In genomic region chr3:143100203-143100602, GRCm38 (mm10) we compare ENCODE assay signal across 9 mouse cellular contexts.
DNase-seq lines count a peak whose midpoint lies in the region; ATAC-seq and TF ChIP-seq lines count a peak whose summit lies in the region.
"Had no signal": no experiment of that assay in that cellular context is flagged by ENCODE, and none has a peak within 500 bp of the region (broad histone marks: within the 10 kb centered on the region; RNA-seq: fewer than 3 reads in every experiment).

No protein-coding gene starts in this region.

- TF ChIP-seq EP300 in ES-Bruce4 (IDR thresholded peaks at IDR 0.05; ENCODE audit: insufficient read depth, low read depth, low read length), result no peak

- no peaks in the 10 kb centered on the region for H3K9me3 ChIP-seq in heart, embryonic 14.5 days (ENCODE audit: control insufficient read depth, low read length)
- H3K9me3 ChIP-seq in ES-Bruce4 (replicated peaks; ENCODE audit: control insufficient read depth, insufficient read depth, low read length, poor library complexity, severe bottlenecking), result no peaks in the 10 kb centered on the region
- H3K9me3 ChIP-seq in forebrain, embryonic 16.5 days (ENCODE audit: control insufficient read depth, low read length), result no peaks in the 10 kb centered on the region
- H3K9me3 ChIP-seq in liver, embryonic 13.5 days (replicated peaks), result no peaks in the 10 kb centered on the region

- TF ChIP-seq POLR2A in ES-Bruce4 (IDR thresholded peaks at IDR 0.05; ENCODE audit: insufficient read depth, low read length), result no peak

- no peak for TF ChIP-seq CTCF in ES-Bruce4 (IDR thresholded peaks at IDR 0.05; ENCODE audit: low read depth, low read length)

- no peaks in the 10 kb centered on the region for H3K27me3 ChIP-seq in heart, embryonic 14.5 days (ENCODE audit: control insufficient read depth, insufficient read depth, low read length)
- H3K27me3 ChIP-seq in ES-Bruce4 (ENCODE audit: control insufficient read depth, insufficient read depth, low read length, poor library complexity, severe bottlenecking), result peaks cover 9% of the 10 kb centered on the region
- H3K27me3 ChIP-seq in forebrain, embryonic 16.5 days (replicated peaks; ENCODE audit: control insufficient read depth, insufficient read depth, low read length), result no peaks in the 10 kb centered on the region; the same call in 1 of the 2 replicates
- peaks cover 40% of the 10 kb centered on the region for H3K27me3 ChIP-seq in liver, embryonic 13.5 days

- no peak for ATAC-seq in heart, embryonic 14.5 days (ENCODE audit: insufficient number of reproducible peaks, insufficient read depth, low FRiP score, low read depth)
- ATAC-seq in forebrain, embryonic 16.5 days, result no peak
- no peak for ATAC-seq in liver, embryonic 13.5 days (ENCODE audit: low read depth)
- no peak for ATAC-seq in megakaryocyte-erythroid progenitor cell, adult 5-6 weeks (replicated peaks; ENCODE audit: low FRiP score, low TSS enrichment, poor library complexity, severe bottlenecking)

- H3K9ac ChIP-seq in heart, embryonic 14.5 days (ENCODE audit: low read length), result peak overlapping the region; percentile 77
- H3K9ac ChIP-seq in ES-Bruce4 (ENCODE audit: low read depth, poor library complexity, severe bottlenecking), result 0 out of 2 replicates have a peak overlapping the region, but pooled peaks have one; percentile 38
- peak overlapping the region; percentile 73 for H3K9ac ChIP-seq in forebrain, embryonic 16.5 days (replicated peaks; ENCODE audit: low read depth, low read length)
- no peak overlapping the region for H3K9ac ChIP-seq in liver, embryonic 13.5 days
- H3K9ac ChIP-seq: liver, embryonic 14.5 days had no signal

- peak overlapping the region in 1 of 2 experiments; percentile 52; a peak in 1 of 4 replicates for H3K4me3 ChIP-seq in heart, embryonic 14.5 days (ENCODE audit: control insufficient read depth in 1 of 2, insufficient read depth in 1 of 2, low read depth in 1 of 2, low read length in 2 of 2)
- H3K4me3 ChIP-seq in ES-Bruce4 (ENCODE audit: low read depth, low read length), result no peak overlapping the region
- peak overlapping the region; percentile 52 for H3K4me3 ChIP-seq in forebrain, embryonic 16.5 days (replicated peaks; ENCODE audit: low read length)
- H3K4me3 ChIP-seq in liver, embryonic 13.5 days (replicated peaks), result no peak overlapping the region

- peak overlapping the region; percentile 78 for H3K4me2 ChIP-seq in heart, embryonic 14.5 days (ENCODE audit: low read length)
- peak overlapping the region; percentile 76 for H3K4me2 ChIP-seq in forebrain, embryonic 16.5 days (ENCODE audit: low read length)
- H3K4me2 ChIP-seq in liver, embryonic 13.5 days, result peak overlapping the region; percentile 55; the same call in 1 of the 2 replicates

- no peaks in the 10 kb centered on the region for H3K36me3 ChIP-seq in heart, embryonic 14.5 days (ENCODE audit: control insufficient read depth, insufficient read depth, low read length)
- no peaks in the 10 kb centered on the region for H3K36me3 ChIP-seq in ES-Bruce4 (ENCODE audit: control insufficient read depth, insufficient read depth, low read length, poor library complexity, severe bottlenecking)
- no peaks in the 10 kb centered on the region for H3K36me3 ChIP-seq in forebrain, embryonic 16.5 days (ENCODE audit: control insufficient read depth, insufficient read depth)
- no peaks in the 10 kb centered on the region for H3K36me3 ChIP-seq in liver, embryonic 13.5 days

- peaks cover 3 to 7% of the 10 kb centered on the region in 2 experiments; a peak in 3 of 4 replicates for H3K4me1 ChIP-seq in heart, embryonic 14.5 days (ENCODE audit: control insufficient read depth in 2 of 2, insufficient read depth in 2 of 2, low read length in 2 of 2)
- H3K4me1 ChIP-seq in ES-Bruce4 (ENCODE audit: control insufficient read depth, insufficient read depth, low read length), result no peaks in the 10 kb centered on the region
- H3K4me1 ChIP-seq in forebrain, embryonic 16.5 days (replicated peaks; ENCODE audit: control insufficient read depth, insufficient read depth, low read length), result peaks cover 7% of the 10 kb centered on the region
- 0 out of 2 replicates have a peak, but pooled peaks cover 2% of the 10 kb centered on the region for H3K4me1 ChIP-seq in liver, embryonic 13.5 days (replicated peaks)

- no peak overlapping the region for H3K27ac ChIP-seq in heart, embryonic 14.5 days (replicated peaks in 1 of 2; ENCODE audit: control insufficient read depth in 1 of 2, insufficient read depth in 1 of 2, low read depth in 2 of 2, low read length in 2 of 2)
- H3K27ac ChIP-seq in ES-Bruce4 (ENCODE audit: insufficient read depth, low read length), result no peak overlapping the region
- H3K27ac ChIP-seq in forebrain, embryonic 16.5 days (ENCODE audit: low read length), result no peak overlapping the region
- H3K27ac ChIP-seq in liver, embryonic 13.5 days, result no peak overlapping the region
- H3K27ac ChIP-seq: liver, embryonic 14.5 days had no signal

- WGBS in heart, embryonic 14.5 days, result 77% methylated on average over 7 of the region's 7 CpGs
- WGBS in forebrain, embryonic 16.5 days, result 68% methylated on average over 7 of the region's 7 CpGs
- 66% methylated on average over 7 of the region's 7 CpGs for WGBS in liver, embryonic 13.5 days (ENCODE audit: insufficient replicate concordance)

- no peak for DNase-seq in heart, adult 9 months (ENCODE audit: low spot score in 2 of 2)
- DNase-seq in liver, embryonic 13.5 days, result no peak
- DNase-seq in retina, embryonic 14.5 days (ENCODE audit: low spot score), result no peak
- no peak for DNase-seq in spleen, adult 18-20 months
